Mouse (Mus musculus) CH12.LX (cell line): ENCODE results near the gene Gm13199.

Experiments
- ETS1 ChIP-seq: conservative IDR thresholded peaks from 2 replicates; pipeline ENCODE4 v1.6.1; 2012; ENCODE audit warnings: low read depth, mild to moderate bottlenecking, inconsistent platforms, low read length, improper control_type of control experiment, moderate library complexity
- POLR2A ChIP-seq: IDR thresholded peaks from 2 replicates; pipeline ENCODE4 v1.6.1; 2011; ENCODE audit warnings: low read depth, mild to moderate bottlenecking, improper control_type of control experiment, low read length
- ZMIZ1 ChIP-seq: IDR thresholded peaks from 2 replicates; pipeline ENCODE4 v1.6.1; 2012; ENCODE audit warnings: low read depth, mild to moderate bottlenecking, inconsistent platforms, low read length, improper control_type of control experiment

- TF ChIP-seq ETS1 (no peak), POLR2A (peak; percentile 83), ZMIZ1 (no peak)
These were observed 17.7 kb downstream of the Gm13199 start, which contains the start of the genes Nudt5 and Cdc123 for GRCm38 (mm10) chr2:5844873-5845631.
